Mouse (Mus musculus) neutrophil, adult 5-6 weeks (primary cell): Measurements from ENCODE around the gene Cyb561d1. TPM values are rescaled to one million over a fixed set of nuclear protein-coding genes. Genes with fewer than 3 reads are reported as not detected.

ENCODE experiments used
- total RNA-seq: library from RNA; stranded (forward); fragments of 200-1000 nt; gene quantifications from 2 replicates; pipeline ENCODE4 v1.2.3, GENCODE M21; 2017

The Cyb561d1 gene
- total RNA-seq, 1 experiment from 2014 or later: 29.0 TPM

Other genes starting within 250 kb of the Cyb561d1 start
- not detected in 2 replicates for gene Gstm3, start 231.9 kb downstream of the Cyb561d1 start, total RNA-seq
- not detected in 2 replicates for gene Gstm2, start 214.8 kb downstream of the Cyb561d1 start, total RNA-seq
- gene Gstm1, start 183.2 kb downstream of the Cyb561d1 start, total RNA-seq: 7.9 and 12.3 TPM in 2 replicates
- gene Gstm4, start 156.3 kb downstream of the Cyb561d1 start, total RNA-seq: 1.7 and 2.3 TPM in 2 replicates
- gene Ampd2, start 114.6 kb downstream of the Cyb561d1 start, total RNA-seq: 16.0 and 18.5 TPM in 2 replicates
- not detected in 2 replicates for gene Gnat2, start 108.4 kb downstream of the Cyb561d1 start, total RNA-seq
- 143 and 165 TPM in 2 replicates for gene Gnai3, start 55.1 kb downstream of the Cyb561d1 start, total RNA-seq
- 0.23 TPM in 1 of 2 replicates, not detected in the other for gene Gpr61, start 46.3 kb downstream of the Cyb561d1 start, total RNA-seq
- gene Amigo1, start 14.9 kb downstream of the Cyb561d1 start, total RNA-seq: 1.3 and 1.6 TPM in 2 replicates
- gene Atxn7l2, start 9.7 kb upstream of the Cyb561d1 start, total RNA-seq: 5.8 and 7.3 TPM in 2 replicates
- not detected in 2 replicates for gene Sypl2, start 25.4 kb upstream of the Cyb561d1 start, total RNA-seq
- 54.4 and 69.7 TPM in 2 replicates for gene Psma5, start 55.7 kb upstream of the Cyb561d1 start, total RNA-seq
- gene Sort1, start 82.9 kb upstream of the Cyb561d1 start, total RNA-seq: 24.7 and 26.2 TPM in 2 replicates
- not detected in 2 replicates for gene Mybphl, start 163.7 kb upstream of the Cyb561d1 start, total RNA-seq
- gene Psrc1, start 182.6 kb upstream of the Cyb561d1 start, total RNA-seq: 0.35 and 1.7 TPM in 2 replicates
- gene Celsr2, start 214.3 kb upstream of the Cyb561d1 start, total RNA-seq: 0.86 and 1.6 TPM in 2 replicates
- gene Sars, start 244.0 kb upstream of the Cyb561d1 start, total RNA-seq: 148 and 192 TPM in 2 replicates